Mouse (Mus musculus): ENCODE data around the gene Zdhhc4.
A peak's percentile ranks its signal among the peaks of the same experiment; 100 is the strongest.

Gene Zdhhc4

DNA sequence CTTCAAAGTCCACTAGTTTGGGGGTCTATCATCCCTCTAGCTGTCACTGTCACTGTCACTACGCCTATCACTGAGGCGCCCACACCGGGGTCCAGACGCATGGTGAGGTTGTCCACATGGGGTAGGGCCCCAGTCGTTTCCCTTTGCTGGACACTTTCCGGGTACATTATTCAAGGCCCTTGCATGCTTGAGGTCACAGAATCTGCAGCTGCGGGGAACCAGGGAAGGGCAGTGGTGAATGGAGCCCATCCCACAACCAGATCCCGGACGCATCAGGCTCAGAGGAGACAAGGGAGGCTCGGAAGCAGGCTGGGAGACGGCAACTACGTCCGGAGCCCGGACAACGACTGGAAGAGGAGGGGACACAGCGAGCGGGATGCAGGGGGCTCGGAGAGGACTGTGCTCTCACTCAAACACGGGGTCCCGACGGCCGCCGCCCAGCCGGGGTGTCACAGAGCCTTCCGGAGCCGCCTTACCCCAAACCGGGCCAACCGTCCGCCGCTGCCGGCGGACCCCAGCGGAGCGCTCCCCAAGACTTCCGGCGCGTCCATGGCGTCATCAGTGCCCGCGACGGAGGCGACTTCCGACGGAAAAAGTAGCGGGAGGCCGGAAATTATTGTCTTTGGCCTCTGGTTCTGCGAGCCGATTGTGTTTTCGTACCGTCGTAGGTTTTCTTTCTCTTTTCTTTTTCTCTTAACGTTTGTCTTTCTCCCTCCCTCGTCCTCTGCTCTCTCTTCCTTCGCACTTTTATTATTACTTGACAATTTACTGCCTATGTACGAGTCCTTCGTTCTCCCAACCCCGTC, at the start of gene Zdhhc4:
TSS of gene Zdhhc4 (minus strand) at position 567 of the 806 bp plus-strand sequence.
- peak; percentile 87 for DNase-seq (ENCODE audit: low read depth)

DNA sequence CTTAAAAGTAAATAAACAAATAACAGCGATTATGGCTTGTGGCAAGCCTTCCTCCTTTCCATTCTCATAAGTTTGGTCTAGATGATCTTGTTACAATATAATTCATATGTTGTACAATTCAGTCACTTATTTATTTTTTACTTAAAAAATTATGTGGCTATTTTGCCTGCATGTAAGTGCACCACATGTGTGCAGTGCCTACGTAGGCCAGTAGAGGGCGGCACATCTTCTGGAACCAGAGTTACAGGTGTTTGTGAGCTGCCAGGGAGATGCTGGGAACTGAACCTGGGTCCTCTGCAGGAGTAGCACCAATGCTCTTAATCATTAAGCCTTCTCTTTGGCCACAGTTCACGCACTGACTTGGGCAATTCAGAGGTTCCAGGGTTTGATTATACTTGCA, 47.1 kb upstream of the Zdhhc4 start:
- no peak for DNase-seq (ENCODE audit: low read depth)

DNA sequence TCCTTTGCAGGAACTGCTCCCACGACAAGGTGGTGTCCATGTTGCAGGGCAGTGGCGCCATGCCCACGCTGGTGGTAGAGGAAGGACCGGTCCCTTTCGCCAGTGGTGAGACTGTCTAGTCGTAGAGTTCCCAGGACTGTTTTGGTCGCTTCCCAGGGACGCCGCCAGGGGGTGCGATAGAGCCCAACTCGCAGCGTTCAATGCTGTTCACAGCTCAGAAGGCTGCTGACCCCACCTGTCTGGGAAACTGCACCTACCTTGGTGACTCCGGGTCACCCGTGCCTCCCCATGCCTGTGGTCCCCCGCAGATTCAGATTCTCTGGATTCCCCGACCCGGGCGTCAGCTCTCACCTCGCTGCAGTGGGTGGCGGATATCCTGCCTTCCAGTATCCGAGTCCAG, 46.2 kb upstream of the Zdhhc4 start:
- DNase-seq (ENCODE audit: low read depth) = peak; percentile 33

- DNase-seq (ENCODE audit: low read depth) = no peak
Measured at GRCm38 (mm10) chr5:143372818-143373217, 43.8 kb upstream of the Zdhhc4 start.

GRCm38 (mm10) chr5:143371146-143371510, 42.1 kb upstream of the Zdhhc4 start:
- DNase-seq (ENCODE audit: low read depth) = no peak

GRCm38 (mm10) chr5:143370416-143371145, 41.5 kb upstream of the Zdhhc4 start:
- no peak for DNase-seq (ENCODE audit: low read depth)

- DNase-seq (ENCODE audit: low read depth) = no peak
Measured at GRCm38 (mm10) chr5:143369611-143370255, 40.7 kb upstream of the Zdhhc4 start.

- DNase-seq (ENCODE audit: low read depth) = no peak
Measured at GRCm38 (mm10) chr5:143367931-143368330, 38.9 kb upstream of the Zdhhc4 start.

- no peak for DNase-seq (ENCODE audit: low read depth)
Measured at GRCm38 (mm10) chr5:143363678-143364615, 34.9 kb upstream of the Zdhhc4 start.

DNA sequence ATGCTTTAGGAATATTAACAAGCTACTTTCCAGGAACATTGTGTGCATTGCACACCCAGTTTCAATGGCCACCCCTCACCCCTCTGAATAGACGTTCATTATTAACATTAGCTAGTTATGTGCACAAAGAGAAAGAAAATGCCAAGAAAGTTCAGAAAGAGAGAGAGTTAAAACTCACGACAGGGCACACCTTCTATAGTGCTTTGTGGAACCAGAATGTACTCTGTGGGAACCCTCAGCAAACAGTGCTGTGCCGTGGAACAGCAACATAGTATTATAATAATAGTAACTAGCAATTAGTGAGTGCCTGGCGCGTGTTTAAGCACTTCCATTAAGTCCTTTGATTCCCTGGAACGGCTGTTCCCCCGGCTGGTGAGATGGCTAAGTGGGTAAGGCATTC, 32.4 kb upstream of the Zdhhc4 start:
- no peak for DNase-seq (ENCODE audit: low read depth)

- peak; percentile 32 for DNase-seq (ENCODE audit: low read depth)
Measured at GRCm38 (mm10) chr5:143360000-143360399, 30.9 kb upstream of the Zdhhc4 start.

DNA sequence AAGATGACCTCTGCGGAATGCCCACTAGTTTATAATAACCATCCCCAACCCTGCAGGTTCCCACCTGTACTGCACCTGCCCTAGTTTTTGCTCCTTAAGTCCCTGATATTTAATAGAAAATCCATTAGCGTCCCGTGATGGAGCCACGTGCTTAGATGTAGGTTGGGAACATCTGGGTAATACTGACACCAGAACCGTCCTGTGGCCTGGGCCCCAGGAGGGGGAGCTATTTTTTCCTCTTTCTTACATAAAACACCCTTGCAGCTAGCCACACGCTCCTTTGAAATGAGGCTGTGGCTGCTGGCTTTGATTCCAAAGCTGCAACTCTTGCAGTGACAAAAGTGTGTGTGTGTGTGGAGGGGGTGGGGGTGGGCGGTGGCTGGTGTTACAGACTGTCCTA, 30.2 kb upstream of the Zdhhc4 start:
- DNase-seq (ENCODE audit: low read depth) = no peak

DNA sequence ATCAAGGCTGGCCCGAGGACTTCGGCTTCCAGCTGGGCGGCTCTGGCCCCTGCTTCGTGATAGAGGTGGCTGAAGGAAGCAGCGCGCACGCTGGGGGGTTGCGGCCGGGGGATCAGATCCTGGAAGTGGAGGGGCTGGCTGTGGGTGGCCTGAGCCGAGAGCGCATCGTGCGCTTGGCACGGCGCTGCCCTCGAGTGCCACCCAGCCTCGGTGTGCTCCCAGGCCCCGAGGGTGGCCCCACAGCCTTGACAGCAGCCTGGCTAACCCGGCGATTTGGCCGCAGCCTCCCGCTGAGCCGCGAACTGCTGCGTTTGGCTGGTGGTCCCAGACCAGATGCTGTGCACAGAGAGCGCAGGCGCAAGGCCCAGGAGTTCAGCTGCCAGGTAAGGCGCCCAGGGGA, 28.5 kb upstream of the Zdhhc4 start:
- DNase-seq (ENCODE audit: low read depth) = no peak

GRCm38 (mm10) chr5:143356686-143357388, 27.8 kb upstream of the Zdhhc4 start, which contains the start of gene Grid2ip:
Grid2ip (plus strand) TSS chr5:143357338.
- DNase-seq (ENCODE audit: low read depth) = no peak

DNA sequence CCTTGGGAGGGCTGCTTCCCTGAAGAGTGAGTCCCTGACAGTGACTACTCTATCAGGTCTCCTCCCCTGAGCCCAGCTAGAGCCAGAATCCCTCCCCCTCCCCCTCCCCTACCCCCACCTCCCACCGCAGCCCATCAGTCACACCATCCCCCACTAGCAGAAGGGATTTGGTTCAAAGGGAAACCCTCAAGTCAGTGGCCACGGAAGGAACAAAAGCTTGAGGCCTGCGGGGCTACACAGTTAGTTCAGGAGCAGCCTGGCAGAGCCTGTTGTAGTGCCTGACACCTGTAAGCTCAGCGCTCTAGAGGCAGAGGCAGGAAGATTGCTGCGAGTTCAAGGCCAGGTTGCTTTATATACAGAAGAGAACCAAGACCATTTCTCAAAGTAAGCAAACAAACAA, 27.0 kb upstream of the Zdhhc4 start:
- no peak for DNase-seq (ENCODE audit: low read depth)

- DNase-seq (ENCODE audit: low read depth) = no peak
Measured at GRCm38 (mm10) chr5:143346367-143346766, 17.3 kb upstream of the Zdhhc4 start.

- no peak for DNase-seq (ENCODE audit: low read depth)
Measured at GRCm38 (mm10) chr5:143339603-143340002, 10.5 kb upstream of the Zdhhc4 start.

DNA sequence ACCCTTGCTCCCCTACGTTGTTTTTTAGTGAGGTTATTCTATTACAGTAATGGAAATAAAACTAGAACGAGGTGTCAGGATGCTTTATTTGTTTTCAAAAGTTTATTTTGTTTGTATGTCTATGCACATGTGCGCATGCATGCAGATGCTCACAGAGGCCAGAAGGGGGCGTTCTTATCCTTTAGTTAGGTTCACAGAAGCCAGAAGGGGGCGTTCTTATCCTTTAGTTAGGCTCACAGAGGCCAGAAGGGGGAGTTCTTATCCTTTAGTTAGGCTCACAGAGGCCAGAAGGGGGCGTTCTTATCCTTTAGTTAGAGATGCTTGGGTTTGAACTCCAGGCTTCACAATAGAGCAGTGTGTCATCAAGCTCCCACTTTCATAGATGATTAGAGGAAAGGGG, 7.5 kb upstream of the Zdhhc4 start:
- no peak for DNase-seq (ENCODE audit: low read depth)

DNA sequence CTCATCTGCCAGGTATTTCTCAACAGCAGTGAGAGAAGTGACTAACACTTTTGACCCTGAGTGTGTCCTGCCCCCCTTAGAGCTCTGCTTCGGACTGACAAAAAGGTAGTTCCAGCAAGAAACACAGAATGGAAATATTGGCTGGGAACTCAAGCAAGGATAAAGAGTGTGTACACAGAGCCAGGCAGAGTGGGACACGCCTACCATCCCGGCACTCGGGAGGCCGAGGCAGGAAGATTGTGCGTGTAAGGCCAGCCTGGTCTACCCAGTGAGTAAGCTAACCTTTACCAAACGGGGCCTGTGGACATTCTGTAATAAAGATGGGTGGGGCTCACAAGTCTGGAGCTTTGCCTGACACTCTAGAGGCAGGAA, 6.0 kb upstream of the Zdhhc4 start:
- no peak for DNase-seq (ENCODE audit: low read depth)

DNA sequence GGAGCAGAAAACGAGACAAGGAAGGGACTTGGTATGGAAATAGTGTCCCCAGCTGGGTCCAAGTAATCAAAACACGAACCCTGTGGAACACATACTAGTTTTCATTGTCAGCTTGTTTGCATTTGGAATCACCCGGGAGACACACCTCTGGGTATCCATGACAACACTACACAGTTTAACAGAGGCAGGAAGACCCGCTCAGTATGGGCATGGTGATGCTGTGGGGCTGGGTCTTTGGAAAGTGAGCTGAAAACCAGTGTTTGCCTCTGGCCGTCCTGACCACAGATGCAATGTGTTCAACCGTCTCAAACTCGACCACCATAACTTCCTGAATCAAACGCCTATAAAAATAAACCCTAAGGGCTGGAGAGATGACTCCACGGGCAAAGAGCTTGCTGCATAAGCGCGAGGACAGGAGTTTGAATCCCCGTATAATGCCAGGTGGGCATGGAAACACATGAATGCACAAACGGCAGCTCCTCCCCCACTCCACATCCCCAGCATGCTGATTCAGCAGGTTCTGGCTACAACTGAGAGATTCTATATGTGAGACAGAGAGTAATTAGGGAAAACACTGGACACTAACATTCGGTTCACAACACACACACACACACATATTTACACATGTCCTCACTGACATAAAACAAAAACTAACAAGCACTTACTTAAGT, 5.5 kb upstream of the Zdhhc4 start:
- no peak for DNase-seq (ENCODE audit: low read depth)

- DNase-seq (ENCODE audit: low read depth) = peak; percentile 73
Measured at GRCm38 (mm10) chr5:143333872-143334271, 4.8 kb upstream of the Zdhhc4 start.

All from c-Kit-positive CD71-negative TER-119-negative erythroid progenitor cells, embryonic 14.5 days (primary cell).